Mouse (Mus musculus) liver, postnatal 0 days (tissue): ENCODE results near the gene Tbccd1. TPM values are rescaled to one million over a fixed set of nuclear protein-coding genes. Genes with fewer than 3 reads are reported as not detected.
A peak's percentile ranks its signal among the peaks of the same experiment; 100 is the strongest.

Source experiments
- ATAC-seq: fragments of 200-750 bp; cut with Nextera tagmentation; 2 replicates; pipeline ENCODE4 v1.8.0; 2017; ENCODE audit warnings: mild to moderate bottlenecking, moderate library complexity
- DNase-seq: peaks from one replicate; pipeline ENCODE4 v3.0.0-alpha.2; 2016
- H3K27ac ChIP-seq: fragments of 300-500 bp; sonication (generic); 2 replicates; pipeline ENCODE4 v1.5.1; 2014; ENCODE audit warnings: antibody characterized with exemption, moderate library complexity, mild to moderate bottlenecking, low read depth
- H3K27me3 ChIP-seq: fragments of 300-500 bp; sonication (generic); 2 replicates; pipeline ENCODE4 v1.6.1; 2014; ENCODE audit warnings: low read length, control low read depth, mixed read lengths; ENCODE audit not compliant: insufficient read depth
- H3K36me3 ChIP-seq: fragments of 300-500 bp; sonication (generic); replicated peaks from 2 replicates; pipeline ENCODE4 v1.6.1; 2014; ENCODE audit warnings: mild to moderate bottlenecking, control low read depth, low read length, moderate library complexity, mixed read lengths; ENCODE audit not compliant: insufficient read depth
- H3K4me1 ChIP-seq: fragments of 300-500 bp; sonication (generic); 2 replicates; pipeline ENCODE4 v1.6.1; 2014; ENCODE audit warnings: antibody characterized with exemption, mild to moderate bottlenecking, control low read depth; ENCODE audit not compliant: insufficient read depth
- H3K4me2 ChIP-seq: fragments of 300-500 bp; sonication (generic); 2 replicates; pipeline ENCODE4 v1.6.1; 2014; ENCODE audit warnings: low read depth, mild to moderate bottlenecking, low read length, moderate library complexity, mixed read lengths
- H3K4me3 ChIP-seq: fragments of 300-500 bp; sonication (generic); 2 replicates; pipeline ENCODE4 v1.5.1; 2014; ENCODE audit warnings: low read depth, low read length
- H3K9ac ChIP-seq: fragments of 300-500 bp; sonication (generic); replicated peaks from 2 replicates; pipeline ENCODE4 v1.6.1; 2014; ENCODE audit warnings: mild to moderate bottlenecking, moderate library complexity
- H3K9me3 ChIP-seq: fragments of 300-500 bp; sonication (generic); 2 replicates; pipeline ENCODE4 v1.6.1; 2016; ENCODE audit warnings: mild to moderate bottlenecking, control low read depth, low read length, mixed read lengths
- CTCF ChIP-seq: sonication (generic); IDR thresholded peaks from 2 replicates; pipeline ENCODE4 v1.5.1; 2016; ENCODE audit warnings: antibody characterized with exemption, low read depth
- EP300 ChIP-seq: IDR thresholded peaks from 2 replicates; pipeline ENCODE4 v1.6.1; 2016; ENCODE audit warnings: antibody characterized with exemption, low read depth, mild to moderate bottlenecking
- WGBS: fragments of 180-500 bp; shearing (Covaris S2); extraction: QIAGEN DNeasy Blood & Tissue Kit; methylation state at CpG from one replicate; pipeline ENCODE4 v1.1.7; 2014; ENCODE audit not compliant: insufficient replicate concordance; 5-methylcytosine and 5-hydroxymethylcytosine counted together
- polyA plus RNA-seq: library from polyadenylated mRNA; unstranded; fragments of >200 nt; fragmentation: Nextera tagmentation; extraction: Ambion mirVana; gene quantifications from 2 replicates; pipeline ENCODE4 v1.2.1, GENCODE M21; 2015

Tbccd1 gene
- polyA plus RNA-seq, 1 experiment from 2014 or later, result 14.6 TPM

- Histone ChIP-seq H3K36me3 (no peaks in the 10 kb centered on the region), H3K4me3 (no peak overlapping the region), H3K4me2 (no peak overlapping the region), H3K4me1 (peaks cover 36% of the 10 kb centered on the region), H3K27me3 (no peaks in the 10 kb centered on the region), H3K9ac (no peak overlapping the region), H3K9me3 (no peaks in the 10 kb centered on the region), H3K27ac (peak overlapping the region; percentile 98)
- WGBS, result 63% methylated on average over 5 of the region's 5 CpGs
- no peak for ATAC-seq
- TF ChIP-seq CTCF, result no peak
- TF ChIP-seq EP300, result no peak
- DNase-seq, result no peak
Observed at GRCm38 (mm10) chr16:22883441-22883840, 26.0 kb upstream of the Tbccd1 start.

GRCm38 (mm10) chr16:22881487-22881886, 24.0 kb upstream of the Tbccd1 start:
- Histone ChIP-seq H3K9ac (peak overlapping the region; percentile 51; the same call in 1 of the 2 replicates), H3K4me2 (no peak overlapping the region), H3K36me3 (no peaks in the 10 kb centered on the region), H3K4me1 (peaks cover 41% of the 10 kb centered on the region), H3K9me3 (no peaks in the 10 kb centered on the region), H3K27me3 (no peaks in the 10 kb centered on the region), H3K4me3 (no peak overlapping the region), H3K27ac (peak overlapping the region; percentile 98)
- DNase-seq (peak; percentile 59), ATAC-seq (peak; percentile 83)
- WGBS, result 14% methylated on average over 4 of the region's 4 CpGs
- TF ChIP-seq CTCF, result no peak
- TF ChIP-seq EP300, result peak; percentile 94

- Histone ChIP-seq H3K4me3 (no peak overlapping the region), H3K36me3 (no peaks in the 10 kb centered on the region), H3K27ac (peak overlapping the region; percentile 98), H3K9ac (peak overlapping the region; percentile 44), H3K9me3 (no peaks in the 10 kb centered on the region), H3K4me1 (peaks cover 38% of the 10 kb centered on the region), H3K4me2 (no peak overlapping the region), H3K27me3 (no peaks in the 10 kb centered on the region)
- TF ChIP-seq CTCF (no peak), EP300 (no peak)
- DNase-seq, result no peak
- no peak for ATAC-seq
- WGBS, result 42% methylated on average over 6 of the region's 6 CpGs
Observed at GRCm38 (mm10) chr16:22880900-22881299, 23.4 kb upstream of the Tbccd1 start.

GRCm38 (mm10) chr16:22879945-22880595, 22.6 kb upstream of the Tbccd1 start:
- Histone ChIP-seq H3K27ac (peak overlapping the region; percentile 98), H3K9ac (0 out of 2 replicates have a peak overlapping the region, but pooled peaks have one; percentile 21), H3K4me2 (no peak overlapping the region), H3K4me3 (no peak overlapping the region), H3K36me3 (no peaks in the 10 kb centered on the region), H3K9me3 (no peaks in the 10 kb centered on the region), H3K4me1 (peaks cover 33% of the 10 kb centered on the region), H3K27me3 (no peaks in the 10 kb centered on the region)
- WGBS, result 56% methylated on average over 7 of the region's 7 CpGs
- TF ChIP-seq EP300 (no peak), CTCF (no peak)
- DNase-seq (no peak), ATAC-seq (no peak)

GRCm38 (mm10) chr16:22878716-22879115, 21.2 kb upstream of the Tbccd1 start:
- 70% methylated on average over 7 of the region's 7 CpGs for WGBS
- Histone ChIP-seq H3K9me3 (no peaks in the 10 kb centered on the region), H3K4me3 (no peak overlapping the region)

GRCm38 (mm10) chr16:22877660-22878390, 20.4 kb upstream of the Tbccd1 start:
- Histone ChIP-seq H3K9ac (no peak overlapping the region), H3K36me3 (peaks cover 9% of the 10 kb centered on the region; the same call in 1 of the 2 replicates), H3K27ac (peak overlapping the region; percentile 41), H3K4me3 (no peak overlapping the region), H3K27me3 (no peaks in the 10 kb centered on the region), H3K9me3 (no peaks in the 10 kb centered on the region), H3K4me1 (peaks cover 25% of the 10 kb centered on the region), H3K4me2 (no peak overlapping the region)
- no peak for ATAC-seq
- 76% methylated on average over 11 of the region's 11 CpGs for WGBS
- no peak for TF ChIP-seq EP300
- no peak for TF ChIP-seq CTCF
- DNase-seq, result no peak

More at GRCm38 (mm10) chr16:22878716-22879115, 21.2 kb upstream of the Tbccd1 start:
- Histone ChIP-seq H3K27me3 (no peaks in the 10 kb centered on the region), H3K9ac (no peak overlapping the region), H3K36me3 (0 out of 2 replicates have a peak, but pooled peaks cover 7% of the 10 kb centered on the region), H3K4me1 (peaks cover 31% of the 10 kb centered on the region), H3K4me2 (no peak overlapping the region), H3K27ac (peak overlapping the region; percentile 98)
- TF ChIP-seq EP300, result no peak
- DNase-seq (no peak), ATAC-seq (no peak)
